ENCODE assay signal across 10 mouse cellular contexts in genomic region chr12:12315011-12315410, GRCm38 (mm10). TPM values are rescaled to one million over a fixed set of nuclear protein-coding genes. Genes with fewer than 3 reads are reported as not detected.
DNase-seq lines count a peak whose midpoint lies in the region; ATAC-seq and TF ChIP-seq lines count a peak whose summit lies in the region.
"Had no signal": no experiment of that assay in that cellular context is flagged by ENCODE, and none has a peak within 500 bp of the region (broad histone marks: within the 10 kb centered on the region; RNA-seq: fewer than 3 reads in every experiment).

No protein-coding gene starts in this region.

- ATAC-seq in stomach, postnatal 0 days (ENCODE audit: low FRiP score, low TSS enrichment) = peak; percentile 33; the same call in 1 of the 2 replicates

- no peak overlapping the region for H3K4me2 ChIP-seq in stomach, postnatal 0 days (replicated peaks; ENCODE audit: low read depth)
- H3K4me2 ChIP-seq: liver, embryonic 13.5 days had no signal

- no peak overlapping the region for H3K27ac ChIP-seq in stomach, postnatal 0 days (replicated peaks)
- H3K27ac ChIP-seq: liver, embryonic 13.5 days had no signal

- H3K27me3 ChIP-seq in stomach, postnatal 0 days (ENCODE audit: control insufficient read depth, insufficient read depth, low read length) = no peaks in the 10 kb centered on the region
- H3K27me3 ChIP-seq: liver, embryonic 13.5 days had no signal

- H3K36me3 ChIP-seq in stomach, postnatal 0 days (ENCODE audit: control insufficient read depth, insufficient read depth, low read length) = no peaks in the 10 kb centered on the region
- H3K36me3 ChIP-seq: liver, embryonic 13.5 days had no signal

- peak; percentile 42 to 44 for DNase-seq in cerebellum, postnatal 10 days
- no peak for DNase-seq in cerebellum, adult 11-12 months
- DNase-seq in right cerebral cortex, postnatal 10 days (ENCODE audit: low spot score in 2 of 2) = peak; percentile 44 to 61
- DNase-seq in right cerebral cortex, adult 18-20 months = no peak
- DNase-seq in mesoderm, embryonic 11.5 days (ENCODE audit: low read depth, low spot score) = peak; percentile 77
- no peak for DNase-seq in stomach, postnatal 0 days (ENCODE audit: low spot score)
- DNase-seq in thymus, postnatal 36 days = no peak
- no peak for DNase-seq in frontal cortex, adult 2 months (ENCODE audit: extremely low spot score in 1 of 2, low spot score in 1 of 2)
- DNase-seq: liver, embryonic 13.5 days; right cerebral cortex, postnatal 14 days had no signal

- 50% methylated on average over 5 of the region's 5 CpGs for WGBS in stomach, postnatal 0 days

- no peak for TF ChIP-seq CTCF in stomach, postnatal 0 days (IDR thresholded peaks at IDR 0.05; ENCODE audit: low read depth)

- H3K9ac ChIP-seq in stomach, postnatal 0 days (ENCODE audit: low read length) = no peak overlapping the region
- H3K9ac ChIP-seq: liver, embryonic 13.5 days had no signal

- no peaks in the 10 kb centered on the region for H3K4me1 ChIP-seq in stomach, postnatal 0 days (replicated peaks; ENCODE audit: control insufficient read depth, insufficient read depth)
- H3K4me1 ChIP-seq: liver, embryonic 13.5 days had no signal

- TF ChIP-seq EP300 in stomach, postnatal 0 days (optimal IDR thresholded peaks at IDR 0.05) = no peak

- H3K9me3 ChIP-seq in stomach, postnatal 0 days (ENCODE audit: control insufficient read depth, low read length) = no peaks in the 10 kb centered on the region
- H3K9me3 ChIP-seq: liver, embryonic 13.5 days had no signal

- no peak overlapping the region for H3K4me3 ChIP-seq in stomach, postnatal 0 days (ENCODE audit: low read depth, low read length)
- H3K4me3 ChIP-seq: liver, embryonic 13.5 days had no signal

RNA-seq across cellular contexts. Expression of gene Fam49a, which starts 53.1 kb away (rescaled TPM):
- 4.9 and 5.3 TPM in 2 replicates for polyA plus RNA-seq in stomach, postnatal 0 days (2015; fragmentation: Nextera tagmentation; extraction: Ambion mirVana)
- 65.5 and 77.3 TPM in 2 replicates for polyA plus RNA-seq in frontal cortex, adult 2 months (2012; rRNA removed)

Comparison
In these comparisons a context has a peak if more than half of its experiments do, and no peak if none do; other contexts are left out.
1. DNase-seq: peak in cerebellum, postnatal 10 days (2 of 2), right cerebral cortex, postnatal 10 days (2 of 2) and mesoderm, embryonic 11.5 days (single experiment); none in cerebellum, adult 11-12 months (single experiment), right cerebral cortex, adult 18-20 months (single experiment), stomach, postnatal 0 days (single experiment), thymus, postnatal 36 days (0 of 2) and frontal cortex, adult 2 months (0 of 2).
2. RNA of gene Fam49a, which starts 53.1 kb away (polyA plus RNA-seq): 65.5 to 77.3 TPM in frontal cortex, adult 2 months; 4.9 to 5.3 TPM in stomach, postnatal 0 days; every median in the first group is over 10 times any median in the second.